Mouse (Mus musculus) CH12.LX (cell line): ENCODE results near the gene Ccdc85a. TPM values are rescaled to one million over a fixed set of nuclear protein-coding genes. Genes with fewer than 3 reads are reported as not detected.

Experiments used
- DNase-seq: peaks from one replicate; pipeline ENCODE4 v3.0.0-alpha.2; 2013; ENCODE audit errors: extremely low read depth
- H3K27ac ChIP-seq: 2 replicates; pipeline ENCODE4 v1.5.1; 2012; ENCODE audit warnings: low read depth, mild to moderate bottlenecking, control low read depth, moderate library complexity; ENCODE audit not compliant: insufficient read depth
- H3K27me3 ChIP-seq: replicated peaks from 2 replicates; pipeline ENCODE3; 2012; ENCODE audit warnings: inconsistent platforms
- H3K36me3 ChIP-seq, 2 experiments: replicated peaks in 1 of 2; 2 replicates each; pipeline versions ENCODE3 to v1.6.1; 2012; ENCODE audit warnings: inconsistent platforms in 1 of 2, low read length in 1 of 2, mild to moderate bottlenecking in 1 of 2, mixed read lengths in 1 of 2, moderate library complexity in 1 of 2; ENCODE audit not compliant: control insufficient read depth in 1 of 2, insufficient read depth in 1 of 2
- H3K4me1 ChIP-seq, 2 experiments: 2 replicates each; pipeline ENCODE4 v1.6.1; 2012; ENCODE audit warnings: inconsistent platforms in 1 of 2, moderate library complexity in 1 of 2; ENCODE audit not compliant: insufficient read depth in 2 of 2, control insufficient read depth in 1 of 2
- H3K4me2 ChIP-seq: 2 replicates; pipeline ENCODE4 v1.6.1; 2012; ENCODE audit warnings: low read depth, mild to moderate bottlenecking, control low read depth; ENCODE audit not compliant: poor library complexity, insufficient read depth, severe bottlenecking
- H3K4me3 ChIP-seq, 3 experiments: fragments of 150-350 bp in 1 of 3; sonication (generic) in 1 of 3; replicated peaks in 1 of 3; 2 replicates each; pipeline versions ENCODE3 to v1.5.1; 2011 to 2012; ENCODE audit warnings: low read depth in 2 of 3, low read length in 2 of 3, mild to moderate bottlenecking in 2 of 3, moderate library complexity in 2 of 3, control low read depth in 1 of 3, improper control_type of control experiment in 1 of 3, inconsistent platforms in 1 of 3, mixed read lengths in 1 of 3; ENCODE audit not compliant: poor library complexity in 1 of 3
- H3K79me2 ChIP-seq: replicated peaks from 2 replicates; pipeline ENCODE4 v1.6.1; 2012; ENCODE audit warnings: mild to moderate bottlenecking, moderate library complexity; ENCODE audit not compliant: control insufficient read depth, poor library complexity, insufficient read depth, severe bottlenecking; ENCODE audit errors: extremely low read depth
- H3K9ac ChIP-seq: 2 replicates; pipeline ENCODE4 v1.6.1; 2012; ENCODE audit warnings: low read depth, mild to moderate bottlenecking, control low read depth, moderate library complexity; ENCODE audit not compliant: insufficient read depth
- H3K9me3 ChIP-seq: replicated peaks from 2 replicates; pipeline ENCODE3; 2012; ENCODE audit warnings: low read length, inconsistent platforms, mixed read lengths
- CHD1 ChIP-seq: IDR thresholded peaks from 2 replicates; pipeline ENCODE4 v1.6.1; 2012; ENCODE audit warnings: low read depth, low read length, improper control_type of control experiment, inconsistent platforms
- CHD2 ChIP-seq: IDR thresholded peaks from 2 replicates; pipeline ENCODE4 v1.6.1; 2011; ENCODE audit warnings: low read length, improper control_type of control experiment
- JUND ChIP-seq: conservative IDR thresholded peaks from 2 replicates; pipeline ENCODE4 v1.6.1; 2011; ENCODE audit warnings: low read depth, low read length, improper control_type of control experiment
- KAT2A ChIP-seq: IDR thresholded peaks from 2 replicates; pipeline ENCODE4 v1.6.1; 2012; ENCODE audit warnings: low read length, improper control_type of control experiment, inconsistent platforms; ENCODE audit not compliant: insufficient replicate concordance
- MAFK ChIP-seq: IDR thresholded peaks from 2 replicates; pipeline ENCODE4 v1.6.1; 2011; ENCODE audit warnings: low read length, improper control_type of control experiment; ENCODE audit not compliant: insufficient replicate concordance
- MAZ ChIP-seq: IDR thresholded peaks from 2 replicates; pipeline ENCODE4 v1.6.1; 2012; ENCODE audit warnings: low read depth, mild to moderate bottlenecking, inconsistent platforms, low read length, improper control_type of control experiment, moderate library complexity
- MXI1 ChIP-seq: IDR thresholded peaks from 2 replicates; pipeline ENCODE4 v1.6.1; 2011; ENCODE audit warnings: mild to moderate bottlenecking, low read depth, low read length, improper control_type of control experiment
- NRF1 ChIP-seq: IDR thresholded peaks from 2 replicates; pipeline ENCODE4 v1.6.1; 2014; ENCODE audit warnings: low read depth, mild to moderate bottlenecking, inconsistent platforms, low read length, improper control_type of control experiment, moderate library complexity
- POLR2A ChIP-seq: IDR thresholded peaks from 2 replicates; pipeline ENCODE4 v1.6.1; 2011; ENCODE audit warnings: low read depth, mild to moderate bottlenecking, improper control_type of control experiment, low read length
- RAD21 ChIP-seq: IDR thresholded peaks from 2 replicates; pipeline ENCODE4 v1.6.1; 2011; ENCODE audit warnings: low read depth, mild to moderate bottlenecking, low read length, improper control_type of control experiment, moderate library complexity
- SIN3A ChIP-seq: IDR thresholded peaks from 2 replicates; pipeline ENCODE4 v1.6.1; 2012; ENCODE audit warnings: low read length, improper control_type of control experiment, inconsistent platforms
- TBP ChIP-seq: conservative IDR thresholded peaks from 2 replicates; pipeline ENCODE4 v1.6.1; 2011; ENCODE audit warnings: low read depth, low read length, improper control_type of control experiment
- UBTF ChIP-seq: IDR thresholded peaks from 2 replicates; pipeline ENCODE4 v1.6.1; 2012; ENCODE audit warnings: low read depth, mild to moderate bottlenecking, inconsistent platforms, low read length, improper control_type of control experiment, moderate library complexity
- USF1 ChIP-seq: IDR thresholded peaks from 2 replicates; pipeline ENCODE4 v1.6.1; 2014; ENCODE audit warnings: low read depth, mild to moderate bottlenecking, inconsistent platforms, low read length, improper control_type of control experiment
- USF2 ChIP-seq: conservative IDR thresholded peaks from 2 replicates; pipeline ENCODE4 v1.6.1; 2011; ENCODE audit warnings: low read depth, low read length, improper control_type of control experiment
- ZC3H11A ChIP-seq: IDR thresholded peaks from 2 replicates; pipeline ENCODE4 v1.6.1; 2012; ENCODE audit warnings: low read depth, mild to moderate bottlenecking, inconsistent platforms, low read length, improper control_type of control experiment
- ZKSCAN1 ChIP-seq: IDR thresholded peaks from 2 replicates; pipeline ENCODE4 v1.6.1; 2012; ENCODE audit warnings: low read depth, inconsistent platforms, low read length, improper control_type of control experiment, borderline replicate concordance
- dilution Hi-C: fragments of 300-500 bp; cut with MboI; formaldehyde crosslinking; loops from 2 replicates; pipeline ENCODE4 v1.14.3; 2020; ENCODE audit warnings: low sequenced_read_pairs; ENCODE audit not compliant: extremely low pct_unique_long_range_greater_than_20kb, extremely low pct_ligation_motif_present
- in situ Hi-C: fragments of 300-500 bp; cut with MboI; formaldehyde crosslinking; loops from 3 replicates; pipeline ENCODE4 v1.14.3; 2019; ENCODE audit warnings: low sequenced_read_pairs, low pct_ligation_motif_present, low pct_unique_long_range_greater_than_20kb, mixed read lengths
- polyA plus RNA-seq: library from polyadenylated mRNA; unstranded; fragments of >175 nt; gene quantifications from 2 replicates; pipeline ENCODE4 v1.2.1, GENCODE M21; 2012; ENCODE audit warnings: low read depth; ENCODE audit not compliant: insufficient read length
- total RNA-seq, 2 experiments: library from RNA; depleted of rRNA; stranded (reverse); fragments of 300-350 nt in 1 of 2; fragments of >200 nt in 1 of 2; gene quantifications; 2 replicates each; pipeline ENCODE4 v1.2.3; 2012 to 2014

Ccdc85a gene
- total and polyA plus RNA-seq, 3 experiments: not detected

- dilution Hi-C loops (no loop called here), in situ Hi-C loops (no loop called here)
- TF ChIP-seq KAT2A: no peak
- TF ChIP-seq CHD1: no peak
- TF ChIP-seq MAFK: no peak
- no peak for TF ChIP-seq MXI1
- no peak for TF ChIP-seq CHD2
- no peak for TF ChIP-seq USF1
- no peak for TF ChIP-seq MAZ
- TF ChIP-seq TBP: no peak
- TF ChIP-seq, all 38 proteins: peak for 0
Observed at GRCm38 (mm10) chr11:28397166-28397565, 187.0 kb downstream of the Ccdc85a start.

DNA sequence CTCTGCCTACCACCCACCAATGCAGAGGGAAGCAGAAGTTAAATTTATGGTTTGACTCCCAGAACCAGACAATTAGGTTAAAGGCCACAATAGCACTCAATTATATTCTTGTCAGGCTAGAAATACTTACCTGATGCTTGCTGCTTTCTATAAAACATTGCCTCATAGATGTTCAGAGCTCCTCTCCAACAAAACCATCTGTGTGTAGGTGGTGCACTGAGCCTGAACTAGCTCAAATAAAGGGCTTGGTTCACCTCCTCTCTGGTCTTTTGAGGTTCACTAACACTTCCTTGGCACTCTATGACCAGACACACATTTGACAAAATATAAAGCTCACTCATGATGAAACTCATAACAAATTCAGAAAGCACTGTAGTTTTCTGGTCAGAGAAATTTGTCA is 208.2 kb downstream of the Ccdc85a start:
- no peaks in the 10 kb centered on the region for H3K4me1 ChIP-seq
- dilution Hi-C loops (no loop called here), in situ Hi-C loops (no loop called here)
- no peak for DNase-seq
- no peak overlapping the region for H3K9ac ChIP-seq
- no peaks in the 10 kb centered on the region for H3K27me3 ChIP-seq
- H3K79me2 ChIP-seq: no peaks in the 10 kb centered on the region
- no peak overlapping the region for H3K27ac ChIP-seq
- no peaks in the 10 kb centered on the region for H3K36me3 ChIP-seq
- H3K4me2 ChIP-seq: no peak overlapping the region
- no peak for TF ChIP-seq RAD21
- TF ChIP-seq USF2: no peak
- no peak for TF ChIP-seq CHD2
- no peak for TF ChIP-seq TBP
- TF ChIP-seq JUND: no peak
- TF ChIP-seq ZKSCAN1: no peak
- TF ChIP-seq SIN3A: no peak
- no peak for TF ChIP-seq NRF1
- no peak for TF ChIP-seq ZC3H11A
- no peak for TF ChIP-seq UBTF
- TF ChIP-seq POLR2A: no peak
- TF ChIP-seq, all 38 proteins: peak for 0
- Histone ChIP-seq H3K4me3 (no peak overlapping the region), H3K9me3 (peaks cover 2% of the 10 kb centered on the region)

More at GRCm38 (mm10) chr11:28397166-28397565, 187.0 kb downstream of the Ccdc85a start:
- no peak for DNase-seq
- Histone ChIP-seq H3K4me2 (no peak overlapping the region), H3K4me1 (no peaks in the 10 kb centered on the region), H3K79me2 (no peaks in the 10 kb centered on the region), H3K9ac (no peak overlapping the region), H3K4me3 (no peak overlapping the region), H3K36me3 (no peaks in the 10 kb centered on the region), H3K27me3 (no peaks in the 10 kb centered on the region), H3K9me3 (no peaks in the 10 kb centered on the region), H3K27ac (no peak overlapping the region)
